Mouse (Mus musculus) ES-Bruce4 (cell line): ENCODE measurements around the gene Noc3l.

Experiments
- CTCF ChIP-seq: IDR thresholded peaks from one replicate; pipeline ENCODE4 v1.8.1; 2011; ENCODE audit warnings: low read depth, low read length
- POLR2A ChIP-seq: IDR thresholded peaks from one replicate; pipeline ENCODE4 v1.8.1; 2011; ENCODE audit warnings: low read length; ENCODE audit not compliant: insufficient read depth

DNA sequence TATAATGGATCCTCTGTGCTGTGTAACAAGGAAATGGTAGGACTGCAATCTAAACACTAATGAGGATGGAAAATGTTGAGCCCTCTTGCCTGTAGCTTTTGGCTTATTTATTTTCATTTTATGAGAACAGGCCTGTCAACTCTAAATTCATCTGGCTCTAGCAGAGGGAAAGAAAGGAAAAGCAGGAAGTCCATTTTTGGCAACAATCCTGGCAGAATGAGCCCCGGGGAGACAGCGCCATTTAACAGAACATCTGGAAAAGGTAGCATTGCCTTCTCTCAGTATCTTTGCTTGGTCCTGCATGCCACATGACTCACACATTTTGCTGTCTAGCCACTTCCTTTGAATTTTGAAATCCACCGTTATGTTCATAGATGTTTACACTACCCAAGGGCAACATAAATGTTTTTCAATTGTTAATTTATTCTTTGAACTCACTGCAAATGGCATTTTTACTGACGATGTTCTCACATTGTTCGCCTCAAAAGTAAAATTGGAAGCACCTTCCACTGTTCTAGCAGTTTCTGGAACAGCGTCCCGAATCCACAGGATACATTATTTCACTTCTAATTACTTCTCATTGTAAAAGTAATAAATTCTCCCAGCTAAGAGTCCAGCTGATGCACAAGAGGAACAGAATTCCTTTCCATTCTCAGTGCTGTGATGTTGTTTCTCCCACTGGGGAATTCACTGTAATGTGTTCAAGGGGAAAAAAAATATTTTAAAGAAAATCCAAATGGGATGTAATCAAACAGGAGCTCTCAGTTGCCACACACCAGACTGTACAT, 60.2 kb downstream of the Noc3l start:
- TF ChIP-seq CTCF = no peak
- TF ChIP-seq POLR2A = no peak
